Mouse (Mus musculus) lung, postnatal 0 days (tissue): ENCODE data around the gene Sox9. TPM values are rescaled to one million over a fixed set of nuclear protein-coding genes. Genes with fewer than 3 reads are reported as not detected.
A peak's percentile ranks its signal among the peaks of the same experiment; 100 is the strongest.

Experiments used
- ATAC-seq: fragments of 200-750 bp; cut with Nextera tagmentation; 2 replicates; pipeline ENCODE4 v1.8.0; 2017; ENCODE audit warnings: moderate library complexity
- DNase-seq: peaks from one replicate; pipeline ENCODE4 v3.0.0-alpha.2; 2016; ENCODE audit warnings: low spot score
- H3K27ac ChIP-seq: fragments of 300-500 bp; sonication (generic); 2 replicates; pipeline ENCODE4 v1.5.1; 2014; ENCODE audit warnings: antibody characterized with exemption, mild to moderate bottlenecking, low read length, mixed read lengths
- H3K27me3 ChIP-seq: fragments of 300-500 bp; sonication (generic); replicated peaks from 2 replicates; pipeline ENCODE4 v1.6.1; 2014; ENCODE audit warnings: low read length, mixed read lengths; ENCODE audit not compliant: insufficient read depth
- H3K36me3 ChIP-seq: fragments of 300-500 bp; sonication (generic); 2 replicates; pipeline ENCODE4 v1.6.1; 2014; ENCODE audit warnings: low read length, mixed read lengths; ENCODE audit not compliant: insufficient read depth
- H3K4me1 ChIP-seq: fragments of 300-500 bp; sonication (generic); 2 replicates; pipeline ENCODE4 v1.6.1; 2014; ENCODE audit warnings: antibody characterized with exemption, low read depth, low read length, mixed read lengths; ENCODE audit not compliant: insufficient read depth
- H3K4me2 ChIP-seq: fragments of 300-500 bp; sonication (generic); replicated peaks from 2 replicates; pipeline ENCODE4 v1.6.1; 2014; ENCODE audit warnings: low read depth, mild to moderate bottlenecking, low read length, moderate library complexity, mixed read lengths
- H3K4me3 ChIP-seq: fragments of 300-500 bp; sonication (generic); 2 replicates; pipeline ENCODE4 v1.5.1; 2014; ENCODE audit warnings: low read depth, low read length
- H3K9ac ChIP-seq: fragments of 300-500 bp; sonication (generic); replicated peaks from 2 replicates; pipeline ENCODE4 v1.6.1; 2014; ENCODE audit warnings: low read depth, mild to moderate bottlenecking
- H3K9me3 ChIP-seq: fragments of 300-500 bp; sonication (generic); 2 replicates; pipeline ENCODE4 v1.6.1; 2016; ENCODE audit warnings: low read length, mixed read lengths
- CTCF ChIP-seq: IDR thresholded peaks from 2 replicates; pipeline ENCODE4 v1.5.1; 2016; ENCODE audit warnings: antibody characterized with exemption, mild to moderate bottlenecking
- EP300 ChIP-seq: IDR thresholded peaks from 2 replicates; pipeline ENCODE4 v1.6.1; 2016; ENCODE audit warnings: antibody characterized with exemption, mild to moderate bottlenecking, control low read depth
- WGBS: fragments of 180-500 bp; shearing (Covaris S2); extraction: QIAGEN DNeasy Blood & Tissue Kit; methylation state at CpG from one replicate; pipeline ENCODE4 v1.1.7; 2014; 5-methylcytosine and 5-hydroxymethylcytosine counted together
- polyA plus RNA-seq: library from polyadenylated mRNA; unstranded; fragments of >200 nt; fragmentation: Nextera tagmentation; extraction: Ambion mirVana; gene quantifications from 2 replicates; pipeline ENCODE4 v1.2.1, GENCODE M21; 2015

The Sox9 gene
- 8.5 and 9.0 TPM in 2 replicates for polyA plus RNA-seq

DNA sequence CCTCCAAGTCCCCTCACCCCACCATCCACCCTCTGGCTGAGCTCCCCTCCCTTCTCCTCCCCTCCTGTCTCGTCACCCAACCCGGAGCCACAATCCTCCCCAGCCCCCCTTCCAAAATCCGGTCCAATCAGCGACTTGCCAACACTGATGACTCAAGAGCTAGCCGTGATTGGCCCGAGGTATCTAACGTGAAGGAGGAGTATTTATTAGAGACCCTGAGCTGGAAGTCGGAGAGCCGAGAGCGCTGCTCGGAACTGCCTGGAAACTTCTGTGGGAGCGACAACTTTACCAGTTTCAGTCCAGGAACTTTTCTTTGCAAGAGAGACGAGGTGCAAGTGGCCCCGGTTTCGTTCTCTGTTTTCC, at the start of gene Sox9:
TSS of gene Sox9 (plus strand) at position 231 of the 363 bp plus-strand sequence.
- WGBS: under 1% methylated on average over 15 of the region's 15 CpGs
- no peaks in the 10 kb centered on the region for H3K36me3 ChIP-seq
- no peaks in the 10 kb centered on the region for H3K9me3 ChIP-seq
- H3K4me3 ChIP-seq: peak within 1 kb of the TSS; percentile 58
- DNase-seq (peak; percentile 91), ATAC-seq (peak; percentile 82)
- peak within 1 kb of the TSS; percentile 34 for H3K27ac ChIP-seq
- H3K4me2 ChIP-seq: peak within 1 kb of the TSS; percentile 71
- H3K4me1 ChIP-seq: peaks cover 7% of the 10 kb centered on the region; the same call in 1 of the 2 replicates
- 0 out of 2 replicates have a peak within 1 kb of the TSS, but pooled peaks have one; percentile 5 for H3K9ac ChIP-seq
- H3K27me3 ChIP-seq: 0 out of 2 replicates have a peak, but pooled peaks cover 10% of the 10 kb centered on the region
- TF ChIP-seq EP300 (no peak), CTCF (no peak)

DNA sequence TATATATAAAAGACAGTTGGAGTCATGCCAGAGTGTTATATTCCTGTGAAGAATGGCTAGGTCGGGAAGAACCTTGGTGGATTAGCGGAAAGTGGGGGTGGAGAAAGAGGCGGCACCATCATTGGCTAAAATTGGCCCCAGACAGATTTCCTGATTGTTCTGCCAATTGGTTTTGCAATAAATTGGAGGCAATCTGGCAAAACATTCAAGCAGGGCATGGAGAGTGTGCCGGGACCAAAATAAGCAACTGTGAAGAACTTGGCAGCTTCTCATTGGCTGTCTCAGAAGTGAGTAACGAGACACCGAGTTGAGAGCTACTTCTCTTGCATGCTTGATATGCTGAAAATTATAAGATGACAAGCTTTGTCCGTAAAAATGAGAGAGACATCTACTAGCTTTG, 49.6 kb upstream of the Sox9 start:
- H3K4me1 ChIP-seq: no peaks in the 10 kb centered on the region
- 47% methylated on average over 7 of the region's 7 CpGs for WGBS
- H3K27ac ChIP-seq: no peak overlapping the region
- no peaks in the 10 kb centered on the region for H3K27me3 ChIP-seq
- no peaks in the 10 kb centered on the region for H3K36me3 ChIP-seq
- no peaks in the 10 kb centered on the region for H3K9me3 ChIP-seq
- DNase-seq (peak; percentile 35), ATAC-seq (no peak)
- no peak overlapping the region for H3K4me2 ChIP-seq
- no peak overlapping the region for H3K9ac ChIP-seq
- TF ChIP-seq EP300 (no peak), CTCF (no peak)
- no peak overlapping the region for H3K4me3 ChIP-seq

DNA sequence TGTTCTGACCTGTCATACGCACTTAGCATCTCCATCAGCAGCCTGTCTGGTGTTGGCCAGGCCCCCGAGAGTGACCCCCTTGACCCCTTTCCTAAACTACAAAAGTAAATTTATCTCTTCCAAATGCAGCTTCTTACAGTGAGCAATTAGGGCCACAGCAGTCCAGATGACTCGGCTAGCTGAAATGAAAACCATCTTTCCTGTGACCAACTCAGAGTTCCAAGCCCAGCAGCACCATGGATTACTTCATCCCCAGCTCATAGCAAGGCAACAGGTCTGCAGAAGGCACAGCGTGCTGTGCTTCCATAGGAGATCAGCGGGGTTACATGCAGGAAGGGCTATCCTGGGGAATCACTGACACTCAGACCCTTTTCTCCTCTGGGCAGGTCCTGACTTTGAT, 45.0 kb upstream of the Sox9 start:
- DNase-seq (no peak), ATAC-seq (no peak)
- no peaks in the 10 kb centered on the region for H3K4me1 ChIP-seq
- no peak overlapping the region for H3K4me2 ChIP-seq
- H3K9me3 ChIP-seq: no peaks in the 10 kb centered on the region
- H3K36me3 ChIP-seq: no peaks in the 10 kb centered on the region
- TF ChIP-seq EP300 (no peak), CTCF (no peak)
- no peak overlapping the region for H3K4me3 ChIP-seq
- no peak overlapping the region for H3K9ac ChIP-seq
- 56% methylated on average over 5 of the region's 5 CpGs for WGBS
- H3K27me3 ChIP-seq: no peaks in the 10 kb centered on the region
- H3K27ac ChIP-seq: no peak overlapping the region

DNA sequence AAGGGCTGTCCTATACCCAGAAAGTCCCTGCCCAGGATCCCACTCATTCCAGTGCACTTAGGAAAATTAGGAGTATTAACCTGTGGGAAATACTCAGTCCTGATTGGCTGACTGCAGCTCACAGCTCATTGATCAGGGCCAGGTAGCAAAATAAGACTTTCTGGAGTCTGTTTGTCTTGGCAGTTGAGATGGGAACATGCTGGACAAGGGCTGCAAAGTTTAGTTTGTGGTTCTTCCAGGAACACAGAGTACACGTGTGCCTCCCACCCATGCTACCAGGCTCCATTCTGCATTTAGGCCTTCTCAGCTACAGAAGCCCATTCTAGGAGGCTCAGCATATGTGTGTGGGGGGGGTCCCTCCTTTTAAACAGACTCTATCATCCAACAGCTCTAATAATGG, 42.3 kb upstream of the Sox9 start:
- TF ChIP-seq CTCF: no peak
- DNase-seq (no peak), ATAC-seq (no peak)
- 71% methylated on average over 1 of the region's 1 CpGs for WGBS
- H3K4me3 ChIP-seq: no peak overlapping the region
- H3K9ac ChIP-seq: no peak overlapping the region
- no peak overlapping the region for H3K27ac ChIP-seq
- H3K27me3 ChIP-seq: no peaks in the 10 kb centered on the region
- no peaks in the 10 kb centered on the region for H3K4me1 ChIP-seq
- no peaks in the 10 kb centered on the region for H3K9me3 ChIP-seq
- no peaks in the 10 kb centered on the region for H3K36me3 ChIP-seq
- no peak overlapping the region for H3K4me2 ChIP-seq

DNA sequence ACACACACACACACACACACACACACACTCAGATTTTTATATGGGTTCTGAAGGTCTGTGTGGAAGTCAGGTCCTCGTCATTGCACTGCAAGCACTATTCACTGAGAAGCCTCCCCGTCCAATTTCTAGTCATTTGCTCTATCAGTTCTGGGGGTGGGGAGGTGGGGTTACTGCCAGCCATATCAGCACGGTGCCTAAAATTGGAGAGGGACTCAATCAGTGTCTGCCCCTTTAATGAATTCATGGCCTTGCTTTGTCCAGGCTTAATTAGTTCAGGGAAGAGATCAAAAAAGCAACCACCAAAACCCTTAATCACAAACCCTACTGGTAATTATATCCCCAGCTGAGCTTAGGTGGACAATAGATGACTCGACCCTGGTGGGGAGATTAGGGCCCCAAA, 25.5 kb upstream of the Sox9 start:
- no peaks in the 10 kb centered on the region for H3K4me1 ChIP-seq
- 70% methylated on average over 4 of the region's 4 CpGs for WGBS
- no peaks in the 10 kb centered on the region for H3K36me3 ChIP-seq
- ATAC-seq (no peak), DNase-seq (no peak)
- no peak overlapping the region for H3K4me2 ChIP-seq
- no peaks in the 10 kb centered on the region for H3K9me3 ChIP-seq
- H3K27me3 ChIP-seq: no peaks in the 10 kb centered on the region
- no peak for TF ChIP-seq EP300
- TF ChIP-seq CTCF: no peak
- H3K27ac ChIP-seq: no peak overlapping the region
- H3K4me3 ChIP-seq: no peak overlapping the region
- H3K9ac ChIP-seq: no peak overlapping the region

DNA sequence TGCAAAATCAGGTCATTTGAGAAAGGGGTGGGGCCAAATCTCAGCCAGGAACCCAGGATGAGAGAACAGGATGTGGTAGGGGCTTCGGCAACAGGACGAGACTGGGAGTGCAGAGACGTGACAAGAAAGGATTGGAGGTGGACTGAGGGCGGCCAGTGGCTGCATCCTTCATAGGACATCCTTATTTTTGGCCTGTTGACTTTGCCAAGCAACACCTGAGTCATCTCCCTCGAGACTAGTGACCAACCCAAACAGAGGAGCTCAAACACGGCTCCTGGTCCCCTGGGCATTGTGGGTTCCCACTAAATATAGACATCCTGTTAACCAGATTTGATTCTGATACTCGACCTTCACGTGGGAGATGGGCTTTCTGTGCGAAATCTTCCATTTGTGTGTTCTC, 24.0 kb upstream of the Sox9 start:
- WGBS: 55% methylated on average over 9 of the region's 9 CpGs
- ATAC-seq: no peak

DNA sequence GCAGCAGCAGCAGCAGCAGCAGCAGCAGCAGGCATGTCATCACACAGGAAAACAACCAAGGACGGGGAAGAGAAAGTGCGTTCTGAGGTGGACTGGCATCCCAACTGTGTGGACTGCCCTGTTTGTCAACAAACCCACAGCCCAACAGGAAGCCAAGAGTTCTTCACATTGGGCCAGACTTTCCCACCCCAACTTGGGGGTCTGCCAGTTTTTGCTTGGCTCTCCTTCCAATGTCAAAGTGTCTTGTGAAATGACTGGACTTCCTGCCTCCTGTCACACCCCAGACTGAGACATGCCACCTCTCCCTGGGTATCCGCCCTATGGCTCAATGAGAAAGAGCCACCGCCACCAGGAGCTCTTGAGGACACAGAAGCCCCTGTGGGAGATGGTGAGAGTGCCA, 15.1 kb upstream of the Sox9 start:
- Histone ChIP-seq H3K27ac (no peak overlapping the region), H3K4me1 (no peaks in the 10 kb centered on the region), H3K4me3 (no peak overlapping the region), H3K27me3 (no peaks in the 10 kb centered on the region), H3K36me3 (no peaks in the 10 kb centered on the region), H3K4me2 (no peak overlapping the region), H3K9me3 (no peaks in the 10 kb centered on the region), H3K9ac (no peak overlapping the region)
- ATAC-seq: no peak
- peak; percentile 28 for DNase-seq
- 75% methylated on average over 4 of the region's 4 CpGs for WGBS
- TF ChIP-seq CTCF: no peak
- no peak for TF ChIP-seq EP300

More for the DNA sequence above, 24.0 kb upstream of the Sox9 start:
- H3K4me1 ChIP-seq: no peaks in the 10 kb centered on the region
- no peak for DNase-seq
- H3K4me2 ChIP-seq: no peak overlapping the region
- H3K9ac ChIP-seq: no peak overlapping the region
- H3K36me3 ChIP-seq: no peaks in the 10 kb centered on the region
- TF ChIP-seq CTCF: no peak
- TF ChIP-seq EP300: no peak
- no peak overlapping the region for H3K27ac ChIP-seq
- no peaks in the 10 kb centered on the region for H3K9me3 ChIP-seq
- H3K27me3 ChIP-seq: no peaks in the 10 kb centered on the region
- H3K4me3 ChIP-seq: no peak overlapping the region
